Mouse (Mus musculus) A20 (cell line): ENCODE measurements around the gene Gpd1.
A peak's percentile ranks its signal among the peaks of the same experiment; 100 is the strongest.
"Not testable (repeated sequence)": the region's sequence is repeated elsewhere in the genome, so short reads cannot be mapped to it uniquely, and the experiment has no call there.

Experiments used
- DNase-seq: peaks from one replicate; pipeline ENCODE4 v3.0.0-alpha.2; 2011; ENCODE audit warnings: low read depth, low spot score

Gpd1 gene

DNA sequence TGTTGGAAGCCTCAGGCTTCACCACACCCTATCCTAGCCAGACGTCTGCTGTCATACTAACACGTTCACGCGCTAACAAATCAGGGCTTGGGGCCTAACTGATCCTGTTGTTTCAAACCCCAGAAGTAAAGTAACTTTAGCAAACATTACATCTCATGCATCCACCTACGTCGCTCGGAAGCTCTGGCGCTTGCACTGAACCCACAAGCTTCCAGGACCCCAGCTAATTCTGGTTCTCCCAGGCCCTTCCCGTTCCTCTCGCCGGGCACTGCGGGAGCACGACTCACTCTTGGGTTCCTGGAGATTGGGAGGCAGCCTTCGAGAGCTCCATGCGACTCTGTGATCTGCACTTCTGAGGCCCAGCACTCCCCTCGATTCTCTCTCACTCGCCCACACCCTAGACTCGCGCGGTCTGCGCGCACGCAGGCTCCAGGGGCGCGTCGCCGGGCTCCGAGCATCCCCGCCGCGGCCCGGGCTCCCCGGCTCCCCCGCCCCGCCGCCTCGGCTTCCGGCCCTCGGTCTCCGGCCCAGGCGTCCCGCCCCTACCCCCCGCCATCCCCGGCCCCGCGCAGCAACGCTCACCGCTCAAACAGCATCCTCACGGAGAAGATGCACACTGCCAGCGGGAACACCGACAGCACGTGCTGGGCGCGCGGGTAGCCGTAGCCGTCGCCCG, 54.4 kb downstream of the Gpd1 start:
- peak; percentile 73 for DNase-seq

DNA sequence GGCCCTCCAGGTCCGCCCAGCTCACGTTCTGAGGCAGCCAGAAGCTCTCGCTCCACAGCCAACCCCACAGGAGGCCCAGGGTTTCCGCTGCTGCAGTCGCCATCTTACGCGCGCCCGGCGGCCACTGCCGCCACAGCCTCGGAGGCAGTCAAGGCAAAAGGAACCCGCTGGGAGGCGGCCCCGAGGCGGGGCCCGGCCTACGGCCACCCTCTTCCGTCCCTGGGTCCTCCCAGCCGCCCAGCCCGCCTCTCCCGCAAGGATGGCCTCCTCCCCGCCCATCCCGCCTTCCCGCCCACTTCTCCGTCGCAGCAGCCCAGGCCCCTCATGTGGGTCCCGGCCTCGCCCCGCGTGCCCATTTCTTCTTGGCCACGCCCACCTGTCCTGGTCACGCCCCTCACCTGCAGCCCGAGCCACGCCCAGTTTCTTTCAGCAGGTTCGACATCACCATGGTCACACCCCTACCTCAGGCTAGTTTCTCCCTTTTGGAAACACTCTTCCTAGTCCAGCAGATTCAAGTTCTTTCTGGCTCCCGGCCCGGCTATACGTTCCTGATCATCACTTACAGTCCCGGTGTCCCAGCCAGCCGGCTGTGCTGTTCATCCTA, 55.1 kb downstream of the Gpd1 start:
- DNase-seq: peak; percentile 98

GRCm38 (mm10) chr15:99772881-99772924, 55.4 kb downstream of the Gpd1 start, which contains the start of gene Cers5:
Gene Cers5, minus strand, starts transcription at chr15:99772885.
- DNase-seq: not testable (repeated sequence)

DNA sequence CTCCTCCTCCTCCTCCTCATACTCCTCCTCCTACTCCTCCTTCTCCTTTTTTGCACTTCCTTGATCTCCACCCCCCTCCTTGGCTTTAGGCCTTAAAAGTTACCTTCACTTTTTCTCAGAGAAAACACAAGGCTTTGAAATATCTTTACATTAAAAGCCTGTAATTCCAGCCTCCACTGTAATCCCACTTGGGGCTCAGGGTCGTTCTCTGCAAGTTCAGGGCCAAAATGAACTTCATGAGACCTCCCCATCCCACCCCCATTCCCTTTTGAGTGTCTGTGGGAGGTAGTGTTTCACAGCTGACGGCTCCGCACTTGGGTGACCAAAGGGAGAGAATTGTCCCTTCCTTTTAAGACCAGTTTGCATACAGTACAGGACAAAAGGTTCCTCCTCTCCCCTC, 55.6 kb downstream of the Gpd1 start:
- DNase-seq: no peak
